Comparison of ENCODE assay signal across 7 mouse cellular contexts in genomic region chr7:66820034-66820433, GRCm38 (mm10). TPM values are rescaled to one million over a fixed set of nuclear protein-coding genes. Genes with fewer than 3 reads are reported as not detected.
DNase-seq lines count a peak whose midpoint lies in the region; ATAC-seq and TF ChIP-seq lines count a peak whose summit lies in the region.

No protein-coding gene starts in this region.

- H3K4me3 ChIP-seq in intestine, embryonic 14.5 days (ENCODE audit: low read depth, low read length) = no peak overlapping the region
- no peak overlapping the region for H3K4me3 ChIP-seq in intestine, embryonic 16.5 days (ENCODE audit: low read length)
- no peak overlapping the region for H3K4me3 ChIP-seq in E14TG2a.4 (replicated peaks; ENCODE audit: low read length)

- no peaks in the 10 kb centered on the region for H3K27me3 ChIP-seq in intestine, embryonic 14.5 days (replicated peaks; ENCODE audit: control insufficient read depth, insufficient read depth, low read length)
- H3K27me3 ChIP-seq in intestine, embryonic 16.5 days (replicated peaks; ENCODE audit: control insufficient read depth, insufficient read depth, low read length) = no peaks in the 10 kb centered on the region
- H3K27me3 ChIP-seq in E14TG2a.4 (ENCODE audit: insufficient read depth, low read length) = no peaks in the 10 kb centered on the region

- H3K27ac ChIP-seq in intestine, embryonic 14.5 days (ENCODE audit: low read depth) = no peak overlapping the region
- no peak overlapping the region for H3K27ac ChIP-seq in intestine, embryonic 16.5 days (ENCODE audit: low read length)

- peak; percentile 81 for DNase-seq in intestine, embryonic 14.5 days (ENCODE audit: low spot score)
- peak; percentile 50 for DNase-seq in A20 (ENCODE audit: low read depth, low spot score)
- peak; percentile 65 for DNase-seq in embryo, embryonic 10.5 days (ENCODE audit: low spot score)
- DNase-seq in kidney, postnatal 36 days = peak; percentile 17 to 68
- DNase-seq in retina, postnatal 1 day = peak; percentile 66

- no peak for ATAC-seq in intestine, embryonic 14.5 days (replicated peaks; ENCODE audit: low FRiP score, low TSS enrichment, low read depth)
- no peak for ATAC-seq in intestine, embryonic 16.5 days

- no peaks in the 10 kb centered on the region for H3K36me3 ChIP-seq in intestine, embryonic 14.5 days (ENCODE audit: control insufficient read depth, insufficient read depth, low read length)
- H3K36me3 ChIP-seq in intestine, embryonic 16.5 days (ENCODE audit: control insufficient read depth, insufficient read depth, low read length) = no peaks in the 10 kb centered on the region
- H3K36me3 ChIP-seq in E14TG2a.4 (ENCODE audit: insufficient read depth, low read length) = no peaks in the 10 kb centered on the region

- WGBS in intestine, embryonic 14.5 days = 30% methylated on average over 6 of the region's 6 CpGs
- WGBS in intestine, embryonic 16.5 days = 24% methylated on average over 6 of the region's 6 CpGs

- H3K9me3 ChIP-seq in intestine, embryonic 14.5 days (ENCODE audit: control insufficient read depth, low read length) = no peaks in the 10 kb centered on the region
- no peaks in the 10 kb centered on the region for H3K9me3 ChIP-seq in intestine, embryonic 16.5 days (ENCODE audit: control insufficient read depth, low read length)
- H3K9me3 ChIP-seq in E14TG2a.4 (ENCODE audit: low read length) = no peaks in the 10 kb centered on the region

- H3K4me1 ChIP-seq in intestine, embryonic 14.5 days (replicated peaks; ENCODE audit: control insufficient read depth, insufficient read depth, low read length) = peaks cover 9% of the 10 kb centered on the region
- H3K4me1 ChIP-seq in intestine, embryonic 16.5 days (ENCODE audit: control insufficient read depth, insufficient read depth, low read length) = no peaks in the 10 kb centered on the region
- no peaks in the 10 kb centered on the region for H3K4me1 ChIP-seq in E14TG2a.4 (replicated peaks; ENCODE audit: low read depth, low read length)

- H3K9ac ChIP-seq in intestine, embryonic 14.5 days (ENCODE audit: low read length) = no peak overlapping the region
- H3K9ac ChIP-seq in intestine, embryonic 16.5 days (ENCODE audit: low read depth, low read length) = no peak overlapping the region

- no peak overlapping the region for H3K4me2 ChIP-seq in intestine, embryonic 14.5 days (ENCODE audit: low read length)
- H3K4me2 ChIP-seq in intestine, embryonic 16.5 days (ENCODE audit: low read depth, low read length) = no peak overlapping the region

- peak; percentile 90 for TF ChIP-seq CTCF in E14TG2a.4 (conservative IDR thresholded peaks at IDR 0.05; ENCODE audit: low read length)

RNA-seq across cellular contexts. Expression of gene Adamts17, which starts 19.5 kb away (rescaled TPM):
- 4.5 and 6.7 TPM in 2 replicates for polyA plus RNA-seq in intestine, embryonic 14.5 days (2014; fragmentation: Nextera tagmentation; extraction: Ambion mirVana)
- 3.0 and 3.7 TPM in 2 replicates for polyA plus RNA-seq in intestine, embryonic 16.5 days (2015; fragmentation: Nextera tagmentation; extraction: Ambion mirVana)
